Mouse (Mus musculus): ENCODE measurements around the gene Zbtb46.

GRCm38 (mm10) chr2:181457831-181458230 is 1.4 kb downstream of the Zbtb46 start:
- TF ChIP-seq CTCF (IDR thresholded peaks at IDR 0.05; ENCODE audit: low read depth) (no peak), EP300 (IDR thresholded peaks at IDR 0.05; ENCODE audit: low read depth) (no peak)
